Comparison of ENCODE assay signal across 9 mouse cellular contexts in the genomic region with DNA sequence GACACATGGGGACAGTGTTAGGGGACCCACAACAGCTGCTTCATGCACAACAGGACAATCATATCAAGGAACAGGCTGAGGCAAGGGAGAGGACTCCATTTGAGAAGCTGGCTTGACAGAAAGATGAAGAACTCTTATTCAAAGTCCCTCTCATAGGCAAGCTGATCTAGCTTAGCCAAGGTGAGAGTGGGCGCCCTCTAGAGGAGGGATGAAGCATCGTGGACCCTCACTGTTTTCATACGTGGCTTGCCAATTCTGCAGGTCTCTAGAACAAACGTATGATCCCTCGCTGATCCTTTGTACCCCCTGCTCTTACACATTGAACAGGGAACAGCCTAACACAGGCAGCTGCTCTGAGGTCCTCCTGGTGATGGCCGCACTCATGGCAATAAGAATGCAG. TPM values are rescaled to one million over a fixed set of nuclear protein-coding genes. Genes with fewer than 3 reads are reported as not detected.
DNase-seq lines count a peak whose midpoint lies in the region; ATAC-seq and TF ChIP-seq lines count a peak whose summit lies in the region.
"Had no signal": no experiment of that assay in that cellular context is flagged by ENCODE, and none has a peak within 500 bp of the region (broad histone marks: within the 10 kb centered on the region; RNA-seq: fewer than 3 reads in every experiment).

No protein-coding gene starts in this region.

- no peak overlapping the region for H3K9ac ChIP-seq in kidney, postnatal 0 days (ENCODE audit: low read depth, low read length)
- H3K9ac ChIP-seq: limb, embryonic 13.5 days had no signal

- H3K4me2 ChIP-seq in kidney, postnatal 0 days (ENCODE audit: low read length) = no peak overlapping the region
- H3K4me2 ChIP-seq: limb, embryonic 13.5 days had no signal

- H3K4me3 ChIP-seq in kidney, postnatal 0 days (replicated peaks; ENCODE audit: low read depth, low read length) = no peak overlapping the region
- H3K4me3 ChIP-seq in megakaryocyte, embryonic 14.5 days (replicated peaks) = peak overlapping the region; percentile 38
- H3K4me3 ChIP-seq: limb, embryonic 13.5 days had no signal

- H3K4me1 ChIP-seq in kidney, postnatal 0 days (replicated peaks; ENCODE audit: insufficient read depth, low read length) = no peaks in the 10 kb centered on the region
- peaks cover 56% of the 10 kb centered on the region for H3K4me1 ChIP-seq in megakaryocyte, embryonic 14.5 days

- no peak for ATAC-seq in kidney, postnatal 0 days (replicated peaks; ENCODE audit: low FRiP score, low read depth)

- TF ChIP-seq CTCF in kidney, postnatal 0 days (IDR thresholded peaks at IDR 0.05; ENCODE audit: low read depth) = peak; percentile 91

- peak; percentile 47 for DNase-seq in gastrocnemius, adult 18-20 months (ENCODE audit: low spot score)
- no peak for DNase-seq in gastrocnemius, postnatal 25 days
- DNase-seq in urinary bladder, postnatal 36 days (ENCODE audit: low spot score in 2 of 2) = peak; percentile 18 to 40
- no peak for DNase-seq in urinary bladder, adult 2 months (ENCODE audit: low spot score)
- peak; percentile 89 for DNase-seq in embryo, embryonic 10 days (ENCODE audit: low spot score)
- peak; percentile 84 for DNase-seq in kidney, postnatal 0 days (ENCODE audit: low spot score)
- DNase-seq in testis, postnatal 14 days (ENCODE audit: low spot score) = peak; percentile 33

- H3K27ac ChIP-seq in kidney, postnatal 0 days = no peak overlapping the region
- H3K27ac ChIP-seq: limb, embryonic 13.5 days had no signal

- no peaks in the 10 kb centered on the region for H3K36me3 ChIP-seq in kidney, postnatal 0 days (ENCODE audit: insufficient read depth, low read length)
- no peaks in the 10 kb centered on the region for H3K36me3 ChIP-seq in megakaryocyte, embryonic 14.5 days (replicated peaks; ENCODE audit: low read length)
- H3K36me3 ChIP-seq: limb, embryonic 13.5 days had no signal

- WGBS in kidney, postnatal 0 days = 14% methylated on average over 6 of the region's 6 CpGs

- H3K27me3 ChIP-seq in kidney, postnatal 0 days (ENCODE audit: insufficient read depth, low read length) = no peaks in the 10 kb centered on the region
- peaks cover 36% of the 10 kb centered on the region for H3K27me3 ChIP-seq in megakaryocyte, embryonic 14.5 days (replicated peaks)

- no peaks in the 10 kb centered on the region for H3K9me3 ChIP-seq in kidney, postnatal 0 days (replicated peaks; ENCODE audit: low read length)
- no peaks in the 10 kb centered on the region for H3K9me3 ChIP-seq in megakaryocyte, embryonic 14.5 days

RNA-seq across cellular contexts. Expression of a gene that starts 7.6 kb away (rescaled TPM):
- total RNA-seq in gastrocnemius, adult 18-20 months (2021) = under 1 TPM in 1 of 2 experiments, not detected in 1; 0.05 TPM
- under 1 TPM in 1 of 2 experiments, not detected in 1; 0.08 TPM for total RNA-seq in gastrocnemius, postnatal 25 days (2021)
- polyA plus RNA-seq in urinary bladder, adult 2 months (2012; rRNA removed) = 0.63 and 0.91 TPM in 2 replicates
- 0.72 and 0.78 TPM in 2 replicates for polyA plus RNA-seq in kidney, postnatal 0 days (2015; fragmentation: Nextera tagmentation; extraction: Ambion mirVana)
- 0.58 and 0.69 TPM in 2 replicates for polyA plus RNA-seq in megakaryocyte, embryonic 14.5 days (2012; ENCODE audit: insufficient read depth, low replicate concordance)

Comparison
In these comparisons a context has a peak if more than half of its experiments do, and no peak if none do; other contexts are left out.
1. DNase-seq: peak in gastrocnemius, adult 18-20 months (single experiment), urinary bladder, postnatal 36 days (2 of 2), embryo, embryonic 10 days (single experiment), kidney, postnatal 0 days (single experiment) and testis, postnatal 14 days (single experiment); none in gastrocnemius, postnatal 25 days (single experiment) and urinary bladder, adult 2 months (single experiment).